Mouse (Mus musculus): Measurements from ENCODE around the gene 4921536K21Rik.

GRCm38 (mm10) chr11:3937321-3937874 is 42.5 kb upstream of the 4921536K21Rik start:
- no peak for TF ChIP-seq USF1 (IDR thresholded peaks at IDR 0.05; ENCODE audit: low read depth, low read length)
- TF ChIP-seq CTCF (IDR thresholded peaks at IDR 0.05 in 2 of 3, conservative IDR thresholded peaks at IDR 0.05 in 1 of 3; ENCODE audit: control insufficient read depth in 1 of 3, insufficient read depth in 1 of 3, low read depth in 2 of 3, low read length in 3 of 3, poor library complexity in 1 of 3, severe bottlenecking in 1 of 3): no peak
- no peak for TF ChIP-seq EP300 (IDR thresholded peaks at IDR 0.05; ENCODE audit: low read depth in 1 of 2, low read length in 2 of 2)
- TF ChIP-seq CHD1 (IDR thresholded peaks at IDR 0.05; ENCODE audit: low read depth, low read length): no peak
- no peak for TF ChIP-seq TBP (IDR thresholded peaks at IDR 0.05; ENCODE audit: low read depth, low read length)
- TF ChIP-seq POLR2A (IDR thresholded peaks at IDR 0.05; ENCODE audit: control insufficient read depth in 1 of 2, insufficient read depth in 1 of 2, low read depth in 1 of 2, low read length in 2 of 2, poor library complexity in 1 of 2): no peak

All from MEL (cell line).